Mouse (Mus musculus) adrenal gland, postnatal 36 days (tissue): Measurements from ENCODE around the gene Srr. TPM values are rescaled to one million over a fixed set of nuclear protein-coding genes. Genes with fewer than 3 reads are reported as not detected.

ENCODE experiments used
- DNase-seq, 2 experiments: peaks; one replicate each; pipeline ENCODE4 v3.0.0; 2021; ENCODE audit warnings: mixed read lengths in 1 of 2
- total RNA-seq, 2 experiments: library from RNA; stranded (reverse); gene quantifications; 2 replicates each; pipeline ENCODE4 v1.2.3; 2021

Gene Srr
- total RNA-seq, 2 experiments from 2014 or later, result 44.4 to 45.9 TPM

DNA sequence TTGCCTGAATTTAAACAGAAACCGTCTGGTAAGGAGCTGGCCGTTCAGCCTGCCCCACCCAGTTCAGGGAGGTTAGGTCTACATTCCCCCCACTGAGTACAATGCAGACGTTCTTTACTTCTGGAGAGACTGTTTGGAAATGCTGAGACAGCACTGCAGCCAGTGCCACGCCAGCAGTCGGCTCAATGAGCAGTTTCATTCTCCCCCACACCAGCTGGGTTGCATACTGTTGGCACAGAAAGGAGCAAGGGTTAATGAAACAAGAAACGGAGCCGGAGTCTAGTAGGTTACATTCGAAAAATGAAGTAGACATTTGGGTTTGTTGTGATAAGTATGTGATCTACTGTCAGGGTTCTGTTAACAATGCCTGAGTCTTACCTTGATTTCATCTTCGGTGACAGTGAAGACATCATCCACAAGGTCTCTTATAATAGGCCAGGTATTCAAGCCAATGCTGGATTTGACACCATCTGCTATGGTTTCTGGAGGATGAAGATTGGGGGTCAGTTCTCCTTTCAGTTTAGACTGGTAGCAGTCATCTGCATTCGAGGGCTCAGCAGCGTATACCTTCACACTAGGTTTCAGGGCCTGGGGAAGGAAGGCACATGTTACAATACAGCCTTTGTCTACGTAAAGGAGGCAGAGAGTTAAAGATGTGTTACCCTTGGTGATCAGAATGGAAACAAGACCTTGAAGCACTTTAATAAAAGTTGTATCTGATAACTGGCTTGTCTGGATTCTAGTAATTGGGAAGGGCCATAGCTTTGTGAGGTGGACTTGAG, 16.9 kb downstream of the Srr start:
- DNase-seq, result no peak

DNA sequence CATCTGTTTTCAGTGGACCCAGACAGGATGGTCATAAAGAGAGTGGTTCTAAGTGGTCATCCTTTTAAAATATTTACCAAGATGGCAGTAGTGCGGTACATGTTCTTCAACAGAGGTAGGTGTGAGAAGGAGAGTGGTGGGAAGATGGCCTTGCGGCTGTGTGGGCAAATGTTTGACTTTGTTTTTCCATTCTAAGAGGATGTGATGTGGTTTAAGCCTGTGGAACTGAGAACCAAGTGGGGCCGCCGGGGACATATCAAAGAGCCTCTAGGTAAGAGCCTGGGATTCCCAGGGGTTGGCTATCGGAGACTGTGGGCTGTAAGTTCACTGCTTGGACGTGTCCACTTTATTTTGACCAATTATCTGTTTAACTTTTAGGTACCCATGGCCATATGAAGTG, 17.9 kb downstream of the Srr start:
- DNase-seq, result no peak

DNA sequence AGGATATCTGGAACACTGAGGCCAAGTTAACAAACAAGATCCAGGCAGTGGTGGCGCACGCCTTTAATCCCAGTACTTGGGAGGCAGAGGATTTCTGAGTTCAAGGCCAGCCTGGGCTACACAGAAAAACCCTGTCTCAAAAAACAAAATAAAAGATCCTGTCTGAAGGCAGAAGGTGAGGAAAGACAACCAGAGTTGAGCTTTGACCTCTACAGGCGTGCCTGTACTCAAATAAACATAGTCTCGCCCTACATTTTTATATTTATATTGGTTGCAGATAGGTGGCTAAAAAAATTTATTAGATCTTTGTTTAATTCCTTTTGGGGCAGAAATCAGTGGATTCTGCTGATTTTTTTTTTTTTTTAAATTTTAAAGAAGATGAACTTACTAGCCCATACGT, 23.3 kb downstream of the Srr start:
- no peak for DNase-seq

DNA sequence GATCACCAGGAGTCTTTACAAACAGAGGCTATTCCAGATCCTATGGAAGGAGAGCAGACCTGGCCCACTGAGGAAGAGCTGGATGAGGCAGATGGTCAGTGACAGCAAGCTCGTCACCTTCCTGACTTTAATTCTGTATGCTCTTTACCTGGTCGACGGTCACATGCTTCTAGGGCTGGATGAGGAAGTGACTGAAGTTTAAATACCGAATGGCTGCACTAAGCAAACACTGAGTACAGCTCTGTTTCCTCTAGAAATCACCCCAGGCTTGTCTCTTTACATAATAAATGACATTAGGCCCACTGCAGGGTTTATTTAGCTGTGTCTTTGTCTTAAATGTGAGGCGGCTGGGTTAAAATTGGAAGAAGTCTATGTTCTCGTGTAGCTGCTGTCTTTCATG, 24.2 kb downstream of the Srr start:
- DNase-seq, result no peak

DNA sequence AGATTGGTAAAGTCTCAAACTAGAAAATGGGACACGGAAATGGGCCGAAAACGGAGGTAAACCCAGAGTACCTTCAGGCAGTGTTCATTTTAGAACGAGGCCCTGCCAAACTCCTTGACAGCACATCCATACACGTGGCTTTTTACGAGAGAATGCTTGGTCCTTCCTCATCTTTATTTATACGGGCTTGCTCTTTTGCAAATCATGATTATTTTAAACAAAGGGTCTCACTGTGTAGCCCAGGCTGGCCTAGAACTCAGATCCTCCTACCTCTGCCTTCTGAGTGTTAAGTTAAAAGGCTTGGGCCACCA, 27.3 kb downstream of the Srr start:
- no peak for DNase-seq

DNA sequence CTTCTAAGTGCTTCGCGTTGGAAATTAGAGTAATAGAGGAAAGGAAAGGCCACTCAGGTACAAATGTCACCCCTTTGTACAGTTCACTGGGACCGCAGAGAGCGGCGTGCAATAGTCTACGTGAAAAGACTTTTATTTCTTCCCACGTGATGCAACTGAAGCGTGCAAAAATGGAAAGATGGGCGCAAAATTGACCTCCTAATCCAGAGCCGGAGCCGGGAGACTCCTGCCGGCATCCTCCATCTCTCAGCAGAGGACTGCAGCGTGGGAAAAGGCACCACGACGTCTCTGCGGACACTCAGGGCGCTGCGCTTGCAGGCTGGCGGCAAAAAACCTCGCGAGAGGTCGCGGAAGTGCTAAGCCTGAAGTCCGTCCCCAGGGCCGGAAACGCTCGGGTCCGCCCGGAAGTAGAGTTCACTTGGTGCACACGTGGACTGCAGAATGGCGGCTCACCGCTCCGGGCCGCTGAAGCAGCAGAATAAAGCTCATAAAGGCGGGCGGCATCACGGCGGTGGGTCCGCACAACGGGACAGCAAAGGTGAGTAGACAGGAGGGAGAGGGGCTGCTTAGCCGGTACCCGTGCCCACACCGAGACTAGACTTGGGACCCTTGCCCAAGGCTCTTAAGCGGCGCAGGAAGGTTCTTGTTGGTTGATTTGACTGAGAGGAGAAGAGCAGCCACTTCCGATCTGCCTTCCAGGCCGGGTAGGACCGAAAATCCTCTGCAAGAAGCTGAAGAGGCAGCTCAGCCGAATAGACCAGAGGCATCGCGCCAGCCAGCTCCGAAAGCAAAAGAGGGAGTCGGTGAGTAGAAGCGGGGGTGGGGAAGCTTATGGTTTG, 27.9 kb downstream of the Srr start, which contains the start of gene Tsr1:
Gene Tsr1, plus strand, starts transcription at position 394 of the 839 bp plus-strand sequence.
- DNase-seq, result peak; percentile 94 to 95

DNA sequence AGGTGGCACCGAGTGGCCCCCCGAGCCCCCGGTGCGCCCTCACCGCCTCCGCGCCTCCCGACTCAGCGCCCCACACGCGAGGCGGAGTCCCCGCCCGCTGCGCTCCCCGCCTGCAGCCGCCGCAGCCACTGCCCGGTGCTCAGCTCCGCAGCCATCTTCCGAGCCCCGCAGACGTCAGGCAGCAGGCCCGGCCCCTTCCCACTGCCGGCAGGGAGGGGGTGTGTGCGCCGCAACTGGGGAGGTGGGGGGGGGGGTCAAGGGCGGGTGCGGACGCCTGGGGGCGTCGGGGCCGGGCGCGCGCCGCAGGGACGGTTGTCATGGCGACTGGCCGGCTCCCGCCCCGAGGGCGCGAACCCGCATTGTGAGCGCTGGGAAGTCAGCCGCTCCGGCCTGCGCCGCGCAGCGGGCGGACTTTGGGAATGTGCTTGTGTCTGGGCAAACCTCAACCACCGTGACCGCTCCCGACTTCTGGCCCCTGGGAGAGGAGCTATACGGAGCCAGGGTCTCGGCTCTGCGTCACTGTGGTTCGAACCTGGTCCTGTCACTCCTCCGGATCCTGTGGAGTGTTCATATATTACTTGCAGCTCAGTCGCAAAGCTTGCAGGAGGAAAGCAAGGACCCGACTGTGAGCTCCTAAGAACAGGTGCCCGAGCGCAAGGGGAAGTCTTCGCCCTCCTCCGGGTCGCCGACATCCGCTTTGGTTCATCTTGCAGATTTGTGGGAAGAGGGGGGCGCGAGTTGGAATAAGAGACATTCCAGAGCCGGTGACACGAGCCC, 28.7 kb downstream of the Srr start, which contains the start of gene Sgsm2:
Gene Sgsm2, minus strand, starts transcription at position 160 of the 777 bp plus-strand sequence.
- peak; percentile 78 to 85 for DNase-seq

DNA sequence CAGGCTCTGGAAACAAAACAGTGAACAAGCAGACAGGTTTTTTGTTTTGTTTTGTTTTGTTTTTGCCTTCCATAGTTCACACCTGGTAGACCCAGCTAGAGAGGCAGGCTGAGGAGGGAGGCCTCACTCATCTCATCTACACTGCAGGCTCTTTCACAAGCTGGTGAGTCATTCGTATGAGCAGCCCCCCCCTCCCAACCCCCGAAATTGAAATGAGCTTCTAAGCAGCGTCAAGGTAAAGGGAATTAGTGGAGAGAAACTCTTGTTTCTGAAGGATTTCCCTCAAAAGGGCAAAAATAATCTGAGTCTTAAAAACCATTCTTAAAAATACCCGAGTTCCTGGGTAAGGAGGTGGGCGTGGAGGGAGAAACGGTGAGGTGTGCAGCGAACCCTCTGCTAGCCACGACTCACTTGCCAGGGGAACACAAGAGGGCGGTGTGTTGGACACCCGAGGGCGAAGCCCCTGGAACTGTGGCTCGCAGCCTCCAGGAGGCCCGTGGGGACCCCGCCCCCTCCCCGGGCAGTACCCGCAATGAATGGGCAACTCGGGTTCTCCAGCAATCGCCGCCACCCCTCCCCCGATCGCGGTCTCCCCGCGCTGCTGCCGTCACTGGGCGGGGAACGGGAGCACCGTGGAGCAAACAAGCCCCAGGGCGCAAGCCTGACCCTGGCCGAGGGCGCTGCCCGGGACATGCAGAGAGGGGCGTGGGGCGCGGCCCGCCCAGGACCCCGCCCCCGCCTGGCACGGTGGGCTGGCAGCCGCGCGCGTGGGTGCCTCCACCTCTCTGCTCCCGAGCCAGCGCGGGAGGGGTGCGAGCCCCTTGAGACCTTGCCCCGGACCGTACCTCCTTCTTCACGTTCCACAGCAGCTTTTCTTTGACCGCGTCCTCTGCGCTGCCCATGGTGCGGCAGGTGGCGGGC, 29.5 kb downstream of the Srr start:
- peak; percentile 87 to 89 for DNase-seq

DNA sequence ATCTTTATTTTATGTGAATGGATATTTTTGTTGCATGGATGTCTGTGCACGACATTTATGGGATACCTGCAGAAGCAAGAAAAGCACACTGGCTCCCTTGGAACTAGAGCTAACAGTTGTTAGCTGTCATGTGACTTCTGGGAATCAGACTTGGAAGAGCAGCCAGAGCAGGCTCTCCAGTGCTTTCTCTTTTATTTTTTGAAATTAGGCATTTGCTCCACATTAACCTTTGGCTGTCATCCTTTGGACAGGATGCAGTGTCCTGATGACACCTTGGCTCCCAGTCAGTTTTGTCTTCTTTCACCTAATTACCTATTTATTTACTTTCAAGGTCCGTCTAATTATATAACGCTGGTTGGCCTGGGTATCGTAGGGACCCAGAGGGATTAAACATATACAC, 31.1 kb downstream of the Srr start:
- DNase-seq, result no peak

DNA sequence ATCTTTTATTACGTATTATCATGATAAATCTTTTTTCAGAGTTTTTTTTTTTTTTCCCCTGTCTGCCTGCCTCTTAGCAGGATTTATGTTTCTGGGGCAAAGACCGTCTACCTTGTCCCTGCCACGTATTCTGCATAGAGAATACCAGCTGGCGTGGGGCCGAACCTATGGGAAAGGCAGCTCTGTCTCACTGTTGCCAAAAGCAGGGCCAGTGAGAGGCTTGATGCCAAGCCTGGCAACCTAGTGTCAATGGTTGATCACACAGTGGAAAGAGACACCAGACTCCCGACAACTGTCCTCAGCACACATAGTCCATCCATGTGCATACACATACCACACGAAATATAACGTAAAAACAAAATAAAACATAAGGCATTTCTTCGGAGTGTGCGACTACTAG, 42.6 kb downstream of the Srr start:
- DNase-seq, result no peak

DNA sequence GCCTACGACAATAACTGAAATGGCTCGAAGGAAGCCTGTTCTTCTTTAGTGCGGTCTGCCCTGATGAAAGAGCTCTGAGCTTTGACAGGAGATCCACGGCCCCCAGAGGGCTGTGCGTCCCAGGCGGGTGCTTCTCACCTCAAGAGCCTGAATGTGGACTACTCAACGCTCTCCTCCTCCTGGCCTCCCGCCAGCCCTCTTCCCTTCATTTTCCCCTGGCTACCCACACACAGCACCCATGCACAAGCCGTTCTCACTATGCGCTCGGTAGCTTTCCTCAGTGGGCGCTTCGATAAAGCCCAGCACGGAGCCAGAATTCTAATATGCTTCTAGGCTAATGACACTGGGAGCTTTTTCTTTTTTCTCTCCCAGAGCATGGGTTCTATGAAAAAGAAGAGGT, 43.8 kb downstream of the Srr start:
- no peak for DNase-seq

DNA sequence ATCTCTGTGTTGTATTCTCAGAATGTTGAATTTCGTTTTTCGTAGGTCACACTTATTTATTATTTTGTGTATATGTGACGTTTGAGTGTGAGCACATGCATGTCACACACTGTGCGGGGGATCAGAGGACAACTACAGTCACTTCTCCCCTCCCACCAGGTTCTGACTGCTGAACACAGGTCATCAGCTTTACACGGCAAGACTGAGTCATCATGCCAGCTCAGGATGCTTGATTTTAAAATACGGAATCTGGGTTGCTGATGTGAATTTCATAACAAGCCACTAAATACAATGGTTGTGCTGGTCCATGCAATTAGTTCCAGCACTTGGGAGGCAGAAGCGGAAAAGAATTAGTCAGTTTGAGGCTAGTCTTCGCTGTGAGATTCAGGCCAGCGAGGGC, 44.7 kb downstream of the Srr start:
- DNase-seq, result no peak

DNA sequence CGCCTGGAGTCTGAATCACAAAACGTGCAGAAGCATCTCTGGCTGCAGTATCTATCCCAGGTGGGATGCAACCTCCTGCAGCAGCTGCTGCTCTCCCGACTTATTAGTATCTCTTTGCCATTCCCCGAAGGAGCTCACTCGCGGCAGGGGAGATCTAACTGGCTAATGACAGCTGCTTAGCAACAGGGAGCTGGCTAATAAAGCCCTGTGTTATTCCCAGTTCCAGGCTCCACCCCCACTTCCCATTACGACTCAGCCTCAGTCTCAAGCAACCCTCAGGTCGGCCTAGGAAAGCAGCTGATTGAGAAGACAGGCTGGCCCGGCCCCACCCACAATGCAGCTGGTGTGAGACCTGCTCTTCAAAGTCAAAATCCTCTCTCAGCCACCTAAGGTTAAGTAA, 48.9 kb downstream of the Srr start:
- peak in 1 of 2 experiments; percentile 19 for DNase-seq

DNA sequence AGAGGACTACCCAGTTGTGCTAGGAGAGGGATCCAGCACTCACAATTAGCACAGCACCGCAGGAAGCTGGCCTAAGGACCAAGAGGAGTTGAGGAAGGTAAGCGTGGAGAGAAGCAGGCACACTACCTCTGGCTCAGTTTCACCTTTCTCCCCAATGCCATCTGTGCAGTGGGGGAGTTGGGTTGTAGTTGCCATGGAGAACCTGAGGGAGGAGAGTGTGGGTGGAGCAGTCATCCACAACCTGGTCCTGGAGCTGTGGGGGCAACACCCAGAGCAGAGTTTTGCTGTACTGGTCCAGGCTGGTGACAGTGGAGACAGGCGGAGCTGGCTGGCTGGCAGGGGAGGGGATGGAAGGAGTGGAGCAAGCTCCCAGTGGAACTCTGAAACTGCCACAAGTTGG, 51.1 kb downstream of the Srr start:
- DNase-seq, result no peak

DNA sequence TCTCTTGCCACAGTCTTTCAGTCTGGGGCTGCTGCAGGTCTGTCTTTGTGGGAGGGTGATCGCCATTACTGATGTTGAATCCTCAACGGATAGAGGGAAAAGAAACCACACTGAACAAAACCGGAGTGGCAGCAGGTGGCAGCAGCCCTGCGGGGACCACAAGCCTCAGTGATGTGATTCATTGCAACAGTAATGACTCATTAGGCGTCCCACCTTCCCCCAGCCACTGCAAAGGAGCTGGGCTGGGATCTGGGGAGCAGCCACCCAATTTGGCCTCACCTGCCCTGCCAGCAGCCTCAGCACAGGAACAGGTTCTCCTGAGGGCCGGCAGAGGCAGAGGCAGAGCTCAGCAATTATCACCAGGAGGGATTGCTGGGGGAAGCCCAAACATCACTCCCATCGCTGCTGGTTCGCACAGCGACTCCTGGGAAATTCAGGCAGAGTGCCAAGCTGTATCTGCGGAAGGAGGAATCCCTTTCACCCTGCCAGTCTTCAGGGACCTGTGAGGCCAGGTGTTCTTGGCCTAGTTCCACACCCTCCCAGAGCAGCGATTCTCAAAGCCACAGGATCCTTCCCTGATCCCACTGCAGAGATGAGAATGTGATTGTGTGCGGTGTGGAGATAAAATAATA, 54.6 kb downstream of the Srr start:
- peak; percentile 62 to 65 for DNase-seq

DNA sequence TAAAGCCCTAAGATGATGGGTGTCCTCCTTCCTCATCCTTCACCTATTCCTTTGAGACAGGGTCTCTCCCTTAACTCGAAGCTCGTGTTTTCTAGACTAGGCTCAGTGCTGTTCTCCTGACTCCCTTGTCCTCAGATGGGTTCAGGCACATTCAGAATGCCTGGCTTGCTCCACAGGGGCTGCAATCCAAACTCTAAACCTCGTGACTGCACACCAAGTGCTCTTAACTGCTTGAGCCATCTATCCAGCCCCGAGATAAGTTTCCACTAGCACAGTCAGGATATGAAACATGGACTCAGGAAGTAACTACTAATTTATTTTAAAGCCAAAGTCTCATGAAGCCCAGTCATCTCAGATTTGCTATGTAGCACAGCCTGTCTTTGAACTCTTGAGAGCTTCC, 55.2 kb downstream of the Srr start:
- no peak for DNase-seq

DNA sequence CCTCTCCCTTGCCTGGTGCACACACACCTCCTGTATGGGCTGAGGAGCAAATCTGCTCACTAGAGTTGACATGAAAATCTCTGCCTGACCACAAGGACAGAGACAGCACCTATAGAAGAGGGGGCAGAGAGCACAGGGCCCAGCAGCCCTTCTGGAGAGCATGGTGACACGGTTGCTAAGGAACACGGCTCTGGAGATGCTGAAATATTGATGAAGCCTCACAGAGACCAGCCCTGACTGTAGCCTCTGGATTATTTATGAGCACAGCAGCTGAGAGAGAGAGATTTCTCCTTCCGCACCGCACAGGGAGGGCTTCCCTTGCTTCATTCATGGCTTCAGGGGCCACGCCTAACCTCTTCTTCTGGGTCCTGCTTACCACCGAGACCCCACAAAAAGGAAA, 56.1 kb downstream of the Srr start:
- no peak for DNase-seq

DNA sequence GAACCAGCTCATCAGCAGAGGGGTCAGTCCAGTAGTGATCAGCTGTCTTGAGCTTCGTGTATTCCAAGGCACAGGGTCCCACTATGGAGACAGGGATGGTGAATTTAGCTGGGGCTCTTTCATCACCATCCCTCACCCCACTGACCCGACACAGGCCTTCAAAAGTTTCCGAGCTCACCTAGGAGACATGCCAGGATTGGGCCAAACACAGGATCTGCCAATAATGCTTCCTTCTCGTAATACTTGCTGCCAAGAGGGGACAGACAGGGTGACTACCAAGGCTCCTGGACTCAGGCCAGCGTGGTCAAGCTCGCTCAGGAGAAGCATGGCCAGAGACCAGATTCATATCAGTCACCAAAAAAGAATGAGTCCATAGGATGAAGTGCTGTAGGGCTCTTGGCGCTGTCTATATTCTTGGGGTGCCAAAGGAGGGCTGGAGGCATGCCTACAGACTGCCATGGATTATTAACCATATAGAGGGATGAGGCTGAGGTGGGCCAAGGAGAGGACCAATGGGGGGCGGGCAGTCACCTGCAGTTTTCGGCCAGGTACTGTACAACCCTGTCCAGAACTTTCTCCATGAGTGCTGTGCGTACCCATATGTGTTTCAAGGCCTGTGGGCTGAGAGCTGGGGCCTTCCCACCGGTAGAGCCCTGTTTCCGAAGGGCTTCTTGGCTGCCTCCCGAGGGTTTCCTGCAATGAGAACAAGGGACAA, 57.5 kb downstream of the Srr start:
- peak; percentile 46 to 77 for DNase-seq

DNA sequence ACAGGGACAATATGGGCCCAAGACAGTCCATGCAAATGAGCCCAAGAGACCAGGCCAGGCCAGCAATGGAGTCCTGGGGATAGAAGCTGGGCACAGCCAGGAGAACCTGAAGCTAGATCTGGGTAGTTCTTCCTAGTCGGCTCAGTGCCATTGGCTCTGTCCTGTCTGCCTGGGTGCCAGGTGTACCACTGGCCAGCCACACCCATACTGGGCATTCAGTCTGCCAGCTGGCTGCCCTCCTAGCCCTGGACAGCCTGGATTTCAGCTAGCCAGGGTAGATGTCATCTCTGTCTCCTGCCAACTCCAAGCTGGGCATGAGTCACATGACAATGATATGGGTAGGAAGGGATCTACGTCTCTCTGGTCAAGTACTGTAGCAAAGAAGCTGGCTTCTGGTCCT, 58.6 kb downstream of the Srr start:
- DNase-seq, result peak; percentile 79 to 81

DNA sequence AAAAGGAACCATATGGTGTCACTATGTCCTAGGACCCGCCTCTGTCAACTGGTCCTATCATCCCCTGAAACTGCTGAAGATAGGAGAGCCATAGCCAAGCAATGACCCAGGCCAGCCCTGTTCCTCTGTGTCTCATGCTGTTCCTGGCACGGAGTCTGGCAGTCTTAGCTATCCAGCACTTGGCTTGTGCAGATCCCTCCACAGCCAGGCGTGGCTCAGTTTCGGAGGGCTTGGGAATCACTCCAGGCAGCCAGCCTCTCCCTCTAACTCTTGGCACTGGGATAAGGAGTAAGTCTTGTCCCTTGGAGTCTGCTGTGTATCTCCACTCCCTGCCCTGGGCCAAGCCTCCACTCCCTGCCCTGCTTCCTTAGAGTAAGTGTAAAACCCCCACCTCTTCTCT, 59.1 kb downstream of the Srr start:
- DNase-seq, result peak; percentile 39 to 64
